In genomic region chr1:151890041-151890621, GRCm38 (mm10) we compare ENCODE assay signal across 9 mouse cellular contexts.
DNase-seq lines count a peak whose midpoint lies in the region; ATAC-seq and TF ChIP-seq lines count a peak whose summit lies in the region.
"Had no signal": no experiment of that assay in that cellular context is flagged by ENCODE, and none has a peak within 500 bp of the region (broad histone marks: within the 10 kb centered on the region; RNA-seq: fewer than 3 reads in every experiment).

No protein-coding gene starts in this region.

- 34% methylated on average over 14 of the region's 14 CpGs for WGBS in lung, embryonic 14.5 days

- peak overlapping the region; percentile 91 for H3K27ac ChIP-seq in lung, embryonic 14.5 days (ENCODE audit: low read depth)
- H3K27ac ChIP-seq: macrophage had no signal

- no peak overlapping the region for H3K4me3 ChIP-seq in lung, embryonic 14.5 days (ENCODE audit: low read depth, low read length)

- DNase-seq in adrenal gland, adult 18-20 months (ENCODE audit: low spot score in 2 of 2) = peak; percentile 28 to 37
- peak; percentile 52 for DNase-seq in adrenal gland, postnatal 25 days
- peak; percentile 12 for DNase-seq in forelimb bud, embryonic 11.5 days (ENCODE audit: low read depth, low spot score)
- DNase-seq in kidney, postnatal 14 days = peak; percentile 53
- DNase-seq in lung, embryonic 14.5 days = peak; percentile 93
- DNase-seq in right cerebral cortex, postnatal 36 days (ENCODE audit: low spot score in 2 of 2) = peak; percentile 53 to 64
- DNase-seq in spleen, postnatal 14 days (ENCODE audit: low spot score in 2 of 2) = no peak

- H3K27me3 ChIP-seq in lung, embryonic 14.5 days (ENCODE audit: insufficient read depth, low read length) = no peaks in the 10 kb centered on the region

- peak; percentile 79 for ATAC-seq in lung, embryonic 14.5 days (ENCODE audit: insufficient read depth)
- no peak for ATAC-seq in megakaryocyte progenitor cell, adult 5-6 weeks (replicated peaks; ENCODE audit: poor library complexity)

- peaks cover 24% of the 10 kb centered on the region for H3K4me1 ChIP-seq in lung, embryonic 14.5 days (ENCODE audit: insufficient read depth)

- H3K36me3 ChIP-seq in lung, embryonic 14.5 days (ENCODE audit: insufficient read depth) = no peaks in the 10 kb centered on the region

- no peak overlapping the region for H3K9ac ChIP-seq in lung, embryonic 14.5 days

- no peak overlapping the region for H3K4me2 ChIP-seq in lung, embryonic 14.5 days

- no peaks in the 10 kb centered on the region for H3K9me3 ChIP-seq in lung, embryonic 14.5 days (ENCODE audit: low read depth, low read length)

- TF ChIP-seq CTCF in lung, embryonic 14.5 days (IDR thresholded peaks at IDR 0.05; ENCODE audit: low read depth) = peak; percentile 25; the same call in 1 of the 2 replicates

Comparison
In these comparisons a context has a peak if more than half of its experiments do, and no peak if none do; other contexts are left out.
1. DNase-seq: peak in adrenal gland, adult 18-20 months (2 of 2), adrenal gland, postnatal 25 days (single experiment), forelimb bud, embryonic 11.5 days (single experiment), kidney, postnatal 14 days (single experiment), lung, embryonic 14.5 days (single experiment) and right cerebral cortex, postnatal 36 days (2 of 2); none in spleen, postnatal 14 days (0 of 2).